Mouse (Mus musculus) MEL-GATA-1-ER (cell line): ENCODE measurements around the gene Ccdc89.

Experiments used
- DNase-seq: peaks from one replicate; pipeline ENCODE4 v3.0.0-alpha.2; 2012; ENCODE audit warnings: low read depth; ENCODE audit errors: extremely low read depth

Ccdc89 gene

DNA sequence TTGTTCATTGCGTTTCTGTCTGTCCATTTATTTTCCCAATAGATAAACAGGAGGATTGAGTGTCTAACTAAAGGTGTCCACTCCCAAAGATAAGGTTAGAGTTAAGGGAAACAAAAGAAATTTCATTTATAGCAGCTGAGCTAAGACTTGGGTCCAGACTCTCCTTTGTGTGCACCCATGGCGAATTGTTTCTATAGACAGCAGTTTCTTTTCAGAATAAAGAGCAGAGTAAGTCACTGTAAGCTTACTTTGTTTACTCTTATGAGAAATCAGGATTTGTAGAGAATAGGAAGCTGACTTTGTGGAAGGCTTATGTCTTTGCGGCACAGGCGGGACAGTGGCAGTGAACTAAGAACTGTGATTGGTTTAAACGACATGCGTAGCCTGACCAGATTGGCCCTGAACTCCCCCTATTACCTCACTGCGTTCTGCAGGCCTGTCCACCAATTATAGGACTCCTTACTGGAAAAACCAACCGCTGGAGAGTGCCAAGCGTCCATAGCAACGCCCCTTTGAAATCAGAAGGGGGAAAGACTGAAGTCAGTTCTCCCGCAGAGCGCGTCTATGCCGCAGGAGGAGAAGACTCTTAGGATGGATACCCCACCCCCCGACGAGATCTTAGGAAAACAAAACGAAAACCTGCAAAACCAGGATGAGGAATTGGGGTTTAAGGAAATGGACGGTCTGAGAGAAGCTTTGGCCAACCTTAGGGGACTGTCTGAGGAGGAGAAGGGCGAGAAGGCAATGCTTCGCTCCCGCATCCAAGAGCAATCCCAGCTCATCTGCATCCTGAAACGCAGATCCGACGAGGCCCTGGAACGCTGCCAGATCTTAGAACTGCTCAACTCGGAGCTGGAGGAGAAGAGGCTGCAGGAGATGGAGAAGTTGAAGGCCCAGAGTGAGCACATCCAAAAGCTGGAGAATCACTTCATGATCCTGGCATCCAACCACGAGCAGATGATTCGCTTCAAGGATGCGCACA lies at the start of gene Ccdc89:
Ccdc89 (plus strand) TSS at position 558 of the 982 bp plus-strand sequence.
- DNase-seq, result no peak

DNA sequence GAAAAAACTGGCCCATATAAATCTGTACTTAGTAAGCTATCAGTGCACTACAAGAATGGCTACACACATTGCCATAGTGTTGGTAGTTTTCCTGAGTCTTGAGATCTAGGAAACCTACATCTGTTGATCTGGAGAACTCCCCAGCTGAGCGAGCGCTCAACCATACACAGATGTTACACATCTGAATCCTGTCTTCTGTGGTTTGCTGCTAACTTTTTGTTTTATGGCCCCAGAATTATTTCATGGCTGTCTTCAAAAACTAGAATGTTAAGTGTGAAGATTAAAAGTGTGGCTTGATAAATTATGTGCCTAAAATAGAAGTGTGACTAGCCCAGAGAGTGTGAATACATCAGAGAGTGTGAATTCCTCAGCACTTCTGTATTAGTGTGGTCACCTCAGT lies 42.0 kb upstream of the Ccdc89 start:
- DNase-seq, result no peak

DNA sequence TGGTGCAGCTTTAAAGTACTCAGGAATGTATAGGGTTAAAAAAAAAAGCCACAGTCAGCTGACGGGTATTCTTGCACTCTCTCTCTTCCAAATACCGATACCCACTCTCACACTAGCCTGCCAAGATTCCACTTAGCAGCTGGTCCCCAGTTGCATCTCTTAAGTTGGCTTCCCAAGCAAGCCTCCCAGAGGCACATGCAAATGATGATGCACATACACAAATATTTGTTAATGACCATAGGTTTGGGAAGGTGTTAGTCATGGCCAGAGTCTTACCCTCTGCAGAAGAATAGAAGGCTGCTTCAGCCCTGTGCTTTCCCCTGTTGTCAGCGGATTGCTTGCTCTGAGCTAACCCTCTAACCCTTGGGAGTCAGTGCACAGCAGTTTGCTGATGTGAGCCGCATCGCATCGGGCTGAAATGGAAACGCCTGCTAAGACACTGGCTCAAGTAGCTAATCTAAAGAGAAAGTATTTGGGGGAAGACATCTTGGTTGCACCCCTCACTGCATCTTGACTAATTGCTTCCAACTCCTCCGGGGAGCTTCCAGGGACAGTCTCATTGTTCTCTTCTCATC lies 39.4 kb upstream of the Ccdc89 start:
- no peak for DNase-seq

DNA sequence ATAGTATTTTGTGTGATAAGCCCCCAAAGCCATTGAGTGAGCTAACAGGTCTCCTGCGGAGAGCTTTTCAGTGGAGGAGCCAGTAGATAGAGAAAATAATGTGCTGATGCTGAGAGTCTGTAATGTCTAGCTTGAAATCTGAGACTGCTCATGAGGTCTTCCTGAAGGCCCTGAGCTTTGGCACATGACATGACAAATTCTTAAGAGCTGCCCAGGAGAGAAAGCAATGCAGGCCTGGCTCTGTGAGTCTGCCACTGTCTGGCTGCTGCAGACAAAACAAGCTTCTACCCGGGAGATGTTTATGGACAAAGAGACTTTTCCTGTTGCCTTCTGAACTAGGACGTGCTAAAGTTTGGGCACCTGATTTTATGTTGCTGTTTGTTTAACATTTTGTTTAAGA lies 36.6 kb upstream of the Ccdc89 start:
- no peak for DNase-seq

DNA sequence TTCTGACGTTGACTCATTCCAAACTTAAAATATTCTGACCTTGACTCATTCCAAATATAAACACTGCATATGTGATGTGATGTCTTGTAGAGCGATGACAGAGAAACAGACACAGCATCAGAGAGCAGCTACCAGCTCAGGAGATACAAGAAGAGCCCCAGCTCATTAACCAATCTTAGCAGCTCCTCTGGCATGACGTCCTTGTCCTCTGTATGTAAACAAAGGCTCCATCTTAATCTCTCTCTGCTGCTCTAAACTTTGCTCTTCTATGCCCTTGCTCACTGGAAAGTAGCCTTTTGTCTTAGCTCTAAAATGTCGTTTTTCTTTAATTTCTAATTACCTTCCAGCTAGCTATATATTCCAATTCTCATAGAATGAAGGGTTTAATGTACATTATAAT lies 31.3 kb upstream of the Ccdc89 start:
- no peak for DNase-seq

DNA sequence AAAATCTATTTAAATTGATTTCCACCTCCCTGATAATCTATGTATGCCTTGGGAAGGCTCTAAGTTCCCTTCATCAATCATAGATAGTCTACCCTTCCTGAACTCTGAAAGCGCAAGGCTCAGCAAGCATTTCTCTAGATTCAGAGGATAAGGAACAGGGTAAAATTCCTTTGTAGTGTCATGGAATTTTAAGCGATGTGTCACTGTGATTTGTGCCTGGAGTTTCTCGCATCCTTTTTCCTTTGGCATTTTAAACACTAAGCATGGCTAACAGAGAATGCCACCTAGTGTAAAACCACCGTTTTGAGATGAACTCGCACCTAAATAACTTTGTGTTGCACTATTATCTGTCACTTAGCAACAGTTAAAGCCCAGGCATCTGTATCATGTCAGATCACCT lies 30.4 kb upstream of the Ccdc89 start:
- DNase-seq, result no peak

DNA sequence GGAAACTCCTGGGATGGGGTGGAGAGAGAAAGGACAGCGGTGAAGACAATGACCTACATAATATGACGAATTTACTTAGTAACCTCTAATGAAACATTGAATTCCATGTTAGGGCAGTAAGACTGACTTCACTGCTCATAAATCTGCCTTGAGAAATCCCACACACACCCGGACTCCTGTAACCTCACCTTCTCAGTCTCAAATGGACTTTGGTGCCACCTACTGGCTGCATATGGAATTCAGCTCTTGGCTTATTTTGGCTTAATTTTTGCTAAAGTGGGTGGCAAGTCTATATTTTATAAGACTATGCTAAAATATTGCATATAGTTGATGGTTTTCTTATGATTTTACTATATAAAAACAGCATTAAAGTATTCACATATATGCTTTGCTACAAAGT lies 16.4 kb upstream of the Ccdc89 start:
- peak; percentile 13 for DNase-seq

DNA sequence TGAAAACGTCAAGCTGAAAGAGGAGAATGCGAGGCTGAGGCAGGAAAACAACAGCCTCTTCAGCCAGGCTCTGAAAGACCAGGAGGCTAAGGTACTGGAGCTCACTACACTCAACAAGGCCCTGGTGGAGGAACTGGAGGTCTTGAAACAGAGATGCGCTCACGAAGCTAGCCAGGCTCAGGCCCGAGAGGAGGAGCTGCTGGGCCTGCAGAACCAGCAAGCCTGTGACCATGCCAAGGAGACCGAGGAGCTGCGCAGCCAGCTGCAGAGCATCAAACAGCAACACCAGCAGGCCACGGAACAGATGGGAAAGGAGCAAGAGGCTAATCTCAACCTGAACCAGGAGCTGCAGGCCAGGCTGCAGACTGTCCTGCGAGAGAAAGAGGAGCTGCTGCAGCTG lies 629 bp downstream of the Ccdc89 start:
- no peak for DNase-seq

DNA sequence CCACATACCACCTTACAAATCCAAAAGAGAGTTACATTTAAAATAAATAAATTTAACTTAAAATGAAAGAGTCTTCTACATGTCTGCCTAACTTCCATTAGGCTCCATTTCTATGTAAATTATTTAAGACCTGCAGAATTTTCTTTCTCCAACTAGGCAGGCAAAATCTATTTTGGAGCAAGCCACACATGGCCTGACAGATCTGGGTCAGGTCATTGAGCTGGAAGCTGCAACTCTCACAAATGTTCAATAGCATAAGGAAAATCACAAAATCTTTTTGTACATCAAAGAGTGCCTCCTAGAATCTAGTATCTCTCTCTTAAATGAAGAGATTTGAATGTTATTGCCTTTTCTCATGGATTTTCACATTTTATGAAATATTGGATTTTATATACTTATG lies 5.8 kb downstream of the Ccdc89 start:
- no peak for DNase-seq

DNA sequence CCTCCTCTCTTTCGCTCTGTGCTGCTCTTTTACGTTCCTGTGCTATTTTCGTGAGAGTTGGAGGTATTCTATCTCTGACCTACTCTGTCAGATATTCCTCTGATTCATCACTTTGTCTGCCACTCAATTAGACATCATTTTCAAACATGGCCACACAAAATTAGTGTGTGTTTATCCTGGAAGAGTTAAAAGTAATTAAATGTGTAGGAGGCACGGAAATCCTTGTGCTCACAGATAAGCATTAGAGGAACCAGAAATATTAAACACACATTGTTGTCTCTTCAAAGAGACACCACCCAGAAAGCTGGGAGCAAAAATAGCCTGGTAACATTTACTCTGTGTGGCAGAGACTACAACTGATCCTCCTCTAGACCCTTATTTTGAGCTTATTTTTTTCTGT lies 13.7 kb downstream of the Ccdc89 start:
- no peak for DNase-seq

DNA sequence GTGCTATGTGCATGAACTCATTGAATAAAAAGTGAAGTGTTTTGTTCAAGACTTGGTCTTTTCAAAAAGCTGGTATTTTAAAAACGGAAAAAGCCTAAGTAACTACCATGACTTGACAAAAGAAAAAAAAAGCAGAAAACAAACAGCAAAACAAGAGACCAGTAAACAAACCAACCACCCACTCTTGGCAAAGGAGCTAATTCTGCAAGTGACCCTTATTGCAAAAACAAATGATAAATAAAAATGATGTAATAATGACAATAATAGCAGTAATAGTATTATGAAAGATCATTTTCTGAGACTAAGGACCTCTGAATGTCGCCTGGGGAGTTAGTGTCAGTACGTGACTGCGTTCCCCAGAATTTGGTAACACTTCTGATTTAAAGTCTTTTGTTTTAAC lies 15.7 kb downstream of the Ccdc89 start:
- DNase-seq, result no peak

DNA sequence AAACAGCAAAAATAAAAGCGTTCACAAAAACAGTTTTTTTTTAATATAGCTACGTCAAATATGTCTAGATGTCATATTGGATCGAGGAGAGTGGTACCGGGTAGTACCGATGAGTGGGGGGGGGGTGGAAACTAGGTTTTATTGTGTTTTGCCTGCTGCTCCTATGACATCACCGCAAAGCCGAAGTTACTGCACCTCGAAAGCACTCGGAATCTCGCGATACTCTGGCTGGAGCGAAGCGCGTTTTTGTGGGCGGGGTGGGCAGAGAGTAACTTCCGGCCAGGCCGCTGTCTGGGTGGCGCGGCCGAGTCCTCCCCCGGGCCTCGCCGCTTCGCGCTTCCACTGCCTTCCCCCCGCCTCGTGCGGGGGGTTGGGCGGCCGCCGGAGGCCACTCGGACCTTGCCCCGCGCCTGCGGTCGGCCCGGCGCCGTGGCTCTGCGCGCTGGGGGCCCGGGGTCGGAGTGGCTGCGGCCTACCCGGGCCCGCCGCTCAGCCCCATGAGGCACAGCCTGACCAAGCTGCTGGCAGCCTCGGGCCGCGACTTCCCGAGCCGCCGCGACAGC lies 16.2 kb downstream of the Ccdc89 start, which contains the start of gene Crebzf:
Crebzf (plus strand) TSS at position 212 of the 563 bp plus-strand sequence.
- DNase-seq, result peak; percentile 92

DNA sequence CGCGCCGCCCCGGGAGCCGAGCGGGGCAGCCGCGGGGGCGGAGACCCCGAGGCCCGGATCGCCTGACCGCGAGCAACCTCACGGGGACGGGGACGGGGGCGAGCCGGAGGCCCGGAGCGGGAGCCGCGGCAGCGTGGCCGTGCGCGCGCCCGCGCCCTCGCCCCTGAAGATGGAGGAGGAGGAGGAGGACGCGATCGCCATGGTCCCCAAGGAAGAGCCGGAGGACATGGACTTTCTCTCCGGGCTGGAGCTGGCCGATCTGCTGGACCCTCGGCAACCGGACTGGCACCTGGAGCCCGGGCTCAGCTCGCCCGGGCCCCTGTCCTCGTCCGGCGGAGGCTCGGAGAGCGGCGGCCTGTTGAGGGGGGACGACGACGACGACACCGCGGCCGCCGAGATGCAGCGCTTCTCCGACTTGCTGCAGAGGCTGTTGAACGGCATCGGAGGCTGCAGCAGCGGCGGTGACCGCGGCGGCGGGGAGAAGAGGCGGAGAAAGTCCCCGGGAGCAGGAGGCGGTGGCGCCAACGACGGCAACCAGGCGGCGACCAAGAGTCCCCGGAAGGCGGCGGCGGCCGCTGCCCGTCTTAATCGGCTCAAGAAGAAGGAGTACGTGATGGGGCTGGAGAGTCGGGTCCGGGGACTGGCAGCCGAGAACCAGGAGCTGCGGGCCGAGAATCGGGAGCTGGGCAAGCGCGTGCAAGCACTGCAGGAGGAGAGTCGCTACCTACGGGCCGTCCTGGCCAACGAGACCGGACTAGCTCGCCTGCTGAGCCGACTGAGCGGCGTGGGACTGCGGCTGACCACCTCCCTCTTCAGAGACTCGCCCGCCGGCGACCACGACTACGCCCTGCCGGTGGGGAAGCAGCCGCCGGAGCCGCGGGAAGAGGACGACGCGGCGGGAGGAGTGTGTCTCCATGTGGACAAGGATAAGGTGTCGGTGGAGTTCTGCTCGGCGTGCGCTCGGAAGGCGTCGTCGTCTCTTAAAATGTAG lies 17.0 kb downstream of the Ccdc89 start:
- DNase-seq, result no peak

DNA sequence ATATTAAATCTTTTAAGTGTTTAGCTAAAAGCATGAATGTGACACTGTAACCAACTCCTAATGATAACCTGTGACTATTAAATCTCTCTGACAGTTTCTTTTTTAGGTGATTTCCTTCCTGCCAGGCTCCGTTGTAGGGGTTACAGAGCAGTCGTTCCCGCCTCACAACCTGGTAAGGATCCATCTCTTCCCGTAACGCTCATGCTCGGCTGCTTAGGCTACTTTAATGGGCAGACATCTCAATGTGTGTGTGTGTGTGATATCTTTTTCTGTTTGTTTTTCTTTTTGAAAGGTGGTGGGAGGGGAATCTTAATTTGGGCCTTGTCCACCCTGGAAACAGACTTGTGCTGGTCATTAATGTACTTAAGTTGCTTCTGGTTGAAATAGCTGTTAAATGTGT lies 17.8 kb downstream of the Ccdc89 start:
- DNase-seq, result no peak

DNA sequence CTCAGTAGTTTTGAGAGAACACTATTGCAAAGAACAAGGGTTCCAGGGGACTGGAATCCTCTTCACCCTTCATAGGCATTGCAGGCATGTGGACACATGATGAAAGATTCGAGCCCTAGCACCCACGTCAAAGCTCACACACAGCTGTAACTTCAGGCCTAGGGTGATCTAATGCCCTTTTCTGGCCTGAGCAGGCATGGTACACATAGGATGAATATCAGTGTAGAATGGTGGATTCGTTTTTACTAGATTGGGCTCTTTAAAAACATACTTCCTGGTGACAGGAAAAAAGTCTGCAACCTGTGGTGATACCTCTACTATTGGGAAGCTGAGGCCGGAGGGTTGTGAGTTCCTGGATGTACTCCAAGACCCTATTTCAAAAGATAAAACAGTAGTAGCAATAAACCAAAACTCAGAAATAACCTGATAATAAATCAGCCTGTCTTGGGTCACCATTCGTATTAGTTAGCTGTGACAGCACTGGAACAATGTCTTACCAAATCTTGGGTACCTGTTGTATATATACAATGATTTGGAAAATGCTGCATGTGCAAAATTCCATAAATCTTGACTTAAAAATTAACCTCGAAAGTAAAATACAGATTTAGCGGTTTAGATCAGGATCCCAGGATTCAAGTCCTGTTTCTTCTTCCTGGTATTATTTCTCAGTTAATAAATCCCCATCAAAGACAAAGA lies 29.9 kb downstream of the Ccdc89 start:
- DNase-seq, result no peak

DNA sequence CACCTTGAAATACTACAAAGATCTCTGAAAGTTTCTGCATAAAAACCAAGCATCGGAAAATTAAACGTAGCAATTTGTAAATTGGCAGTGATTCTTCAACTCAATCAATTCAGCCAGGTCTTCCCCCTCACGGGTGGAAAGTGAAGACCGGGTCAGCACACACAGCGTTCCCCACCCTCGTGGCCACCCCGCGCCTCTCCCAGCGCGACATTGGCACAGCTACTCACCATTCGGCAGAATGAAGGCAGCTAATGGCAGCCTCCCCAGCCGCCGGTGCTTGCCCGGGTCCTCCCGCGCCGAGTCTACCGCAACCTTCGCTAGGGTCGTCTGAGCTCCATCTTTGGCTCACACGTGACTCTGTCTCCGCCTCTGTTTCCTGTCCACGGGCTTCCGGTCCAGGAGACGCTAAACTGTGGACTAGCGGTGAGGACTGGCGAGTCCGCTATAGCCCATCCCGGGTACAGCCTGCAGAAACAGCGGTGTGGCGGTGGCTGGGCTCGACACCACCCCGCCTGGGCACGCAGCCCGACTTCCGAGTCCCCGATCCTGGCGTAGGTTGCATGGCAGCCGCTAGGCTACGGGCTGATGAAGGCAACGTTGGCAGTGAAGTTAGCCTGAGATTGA lies 30.6 kb downstream of the Ccdc89 start, which contains the start of gene Tmem126a:
Tmem126a (minus strand) TSS at position 385 of the 624 bp plus-strand sequence.
- peak; percentile 73 for DNase-seq

DNA sequence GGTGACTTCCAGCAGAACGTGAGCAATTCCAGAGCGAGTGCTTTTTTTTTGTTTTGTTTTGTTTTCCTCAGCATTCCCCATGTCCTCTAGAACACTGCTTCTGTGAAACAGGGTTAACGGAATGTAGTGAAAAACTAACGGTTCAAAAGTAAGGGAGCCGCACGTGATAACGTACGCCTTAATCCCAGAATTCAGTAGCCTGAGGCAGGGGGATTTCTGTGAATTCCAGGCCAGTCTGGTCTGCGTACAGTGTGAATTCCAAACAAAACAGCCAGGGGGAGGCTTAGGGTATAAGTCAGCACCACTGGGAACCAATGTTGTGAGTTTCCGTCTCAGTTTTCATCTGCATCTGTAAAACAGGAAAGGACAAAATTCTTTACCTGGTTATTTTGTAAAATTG lies 31.1 kb downstream of the Ccdc89 start:
- DNase-seq, result no peak

DNA sequence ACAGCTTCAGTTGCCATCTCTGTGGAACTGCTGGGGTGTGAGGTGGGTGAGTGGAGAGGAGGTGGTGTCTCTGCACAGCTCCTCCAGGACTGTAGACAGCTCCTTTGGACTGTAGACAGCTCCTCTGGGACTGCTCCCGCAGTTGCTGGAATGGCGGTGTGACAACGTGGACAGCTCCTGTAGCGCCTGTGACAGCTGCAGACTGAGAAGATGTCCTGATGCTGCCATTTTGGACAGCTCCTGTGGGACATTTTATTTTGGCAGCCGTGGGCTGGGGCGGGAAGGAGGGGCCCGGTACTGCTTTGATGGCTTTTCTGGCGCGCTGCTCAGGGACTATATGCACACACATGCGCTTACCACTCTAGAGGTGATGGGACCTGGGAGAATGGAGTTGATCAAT lies 34.0 kb downstream of the Ccdc89 start:
- no peak for DNase-seq

DNA sequence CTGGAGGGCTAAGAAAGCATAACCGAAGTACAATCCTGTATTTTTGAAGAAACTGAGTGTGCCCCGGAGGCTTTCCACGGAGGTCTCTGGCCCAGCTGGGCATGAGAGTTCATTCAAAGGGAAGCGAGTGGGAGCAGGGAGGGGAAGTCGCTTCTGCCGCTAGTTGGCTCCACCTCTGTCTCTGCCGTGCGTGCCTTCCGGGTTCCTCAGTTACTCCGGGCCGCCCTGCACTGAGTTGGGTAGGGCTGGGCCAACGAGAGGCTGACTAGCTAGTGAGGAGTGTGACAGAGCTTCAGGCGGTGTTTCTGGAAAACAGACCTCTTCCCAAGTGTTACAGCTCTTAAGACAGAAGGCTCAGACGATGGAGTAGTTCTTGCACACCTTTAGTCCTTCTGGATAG lies 34.6 kb downstream of the Ccdc89 start:
- DNase-seq, result no peak

DNA sequence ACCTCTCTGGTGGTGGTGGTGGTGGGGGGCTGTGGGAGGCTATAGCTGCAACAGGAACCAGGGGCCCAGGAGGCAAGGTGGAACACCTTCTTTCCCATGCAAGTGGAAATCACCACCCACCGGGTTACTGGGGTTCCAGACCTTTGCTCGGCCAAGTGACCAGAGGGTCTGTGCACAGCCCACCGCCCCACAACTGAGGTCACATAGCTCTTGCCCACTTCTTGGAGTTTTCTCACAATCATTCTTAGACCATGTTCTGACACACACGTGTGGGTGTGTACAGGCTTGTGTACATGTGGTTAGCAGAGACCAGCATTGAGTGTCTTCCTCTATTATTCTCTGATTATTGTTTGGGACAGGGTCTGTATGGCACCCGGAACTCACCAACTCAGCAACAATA lies 35.1 kb downstream of the Ccdc89 start:
- no peak for DNase-seq
